Mouse (Mus musculus): ENCODE measurements around the gene Zfp740. TPM values are rescaled to one million over a fixed set of nuclear protein-coding genes. Genes with fewer than 3 reads are reported as not detected.
"Not testable (repeated sequence)": the region's sequence is repeated elsewhere in the genome, so short reads cannot be mapped to it uniquely, and the experiment has no call there.

The Zfp740 gene
- 26.8 and 30.2 TPM in 2 replicates for polyA plus RNA-seq (2012; rRNA removed)

DNA sequence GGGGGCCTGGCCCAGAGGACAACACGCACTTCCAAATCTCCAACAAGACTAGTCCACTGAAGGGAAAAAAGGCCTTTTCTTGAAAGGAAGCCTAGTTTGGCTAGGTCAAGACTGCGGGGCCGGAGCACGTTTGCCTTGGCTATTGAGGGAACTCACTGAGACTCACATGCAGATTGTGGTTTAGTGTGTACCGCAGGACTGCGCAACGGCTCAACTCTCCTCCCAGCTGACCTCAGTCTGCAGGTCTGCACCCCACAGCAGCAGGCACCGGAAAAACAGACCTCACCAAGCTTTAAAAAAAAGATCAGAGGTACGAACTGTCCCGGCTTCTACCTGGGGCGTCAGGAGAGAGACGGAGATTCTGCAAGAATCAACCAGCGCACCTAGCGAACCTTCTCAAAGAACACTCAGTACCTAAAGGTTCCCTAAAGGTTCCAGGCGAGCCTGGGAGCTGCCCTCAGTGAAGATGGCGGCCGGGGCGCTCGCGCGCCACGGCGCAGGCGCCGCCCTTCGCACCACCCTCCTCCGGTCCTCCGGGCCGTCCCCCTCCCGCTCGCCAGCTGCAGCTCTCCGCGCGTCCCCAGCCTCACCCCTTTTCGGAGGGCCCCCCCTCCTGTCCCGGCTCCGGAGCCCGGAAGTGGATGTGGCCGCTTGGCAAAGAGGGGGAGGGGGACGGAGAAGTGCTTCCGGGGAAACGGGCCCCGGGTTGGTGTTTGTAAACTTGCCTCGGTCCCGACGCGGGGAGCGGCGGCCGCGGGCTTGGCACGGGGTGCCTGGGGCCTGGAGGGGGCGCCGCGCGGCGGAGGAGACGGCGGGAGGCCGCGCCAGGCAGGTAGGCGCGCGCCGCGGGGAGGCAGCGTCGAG, at the start of gene Zfp740:
TSS of gene Zfp740 (plus strand) at position 279 of the 864 bp plus-strand sequence.
- peak; percentile 88 to 96 for DNase-seq (ENCODE audit: low read depth in 1 of 2, low spot score in 2 of 2)
- Histone ChIP-seq H3K36me3 (ENCODE audit: control insufficient read depth, insufficient read depth, low read length) (peaks cover 12% of the 10 kb centered on the region), H3K4me1 (ENCODE audit: control insufficient read depth, insufficient read depth, insufficient read length) (peaks cover 19% of the 10 kb centered on the region; the same call in 1 of the 2 replicates), H3K27ac (ENCODE audit: insufficient read depth, low read length) (peak within 1 kb of the TSS; percentile 98), H3K4me3 (ENCODE audit: extremely low read depth, insufficient read depth, insufficient read length) (peak within 1 kb of the TSS; percentile 61), H3K27me3 (ENCODE audit: control insufficient read depth, insufficient read depth, low read length) (no peaks in the 10 kb centered on the region)
- WGBS: 1% methylated on average over 64 of the region's 68 CpGs
- TF ChIP-seq POLR2A (IDR thresholded peaks at IDR 0.05; ENCODE audit: low read depth, low read length) (no peak; the same call in 1 of the 2 replicates), CTCF (IDR thresholded peaks at IDR 0.05; ENCODE audit: extremely low read depth, insufficient read depth, insufficient read length, insufficient replicate concordance) (no peak)

DNA sequence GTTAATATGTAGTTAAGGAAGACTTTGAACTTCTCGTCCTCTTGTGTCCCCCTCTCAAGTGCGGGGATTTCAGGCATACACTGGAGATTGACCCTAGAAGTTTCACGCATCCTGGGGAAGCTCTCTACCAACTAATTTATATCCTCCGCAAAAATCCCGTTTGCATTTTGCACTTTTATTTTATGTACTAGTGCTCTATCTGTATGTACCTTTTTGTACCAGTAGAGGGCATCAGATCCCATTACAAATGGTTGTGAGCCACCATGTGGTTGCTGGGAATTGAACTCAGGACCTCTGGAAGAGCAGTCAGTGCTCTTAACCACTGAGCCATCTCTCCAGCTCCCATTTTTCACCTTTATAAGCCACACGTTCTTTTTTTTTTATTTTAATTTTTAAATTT, 48.0 kb upstream of the Zfp740 start:
- DNase-seq (ENCODE audit: low read depth in 1 of 2, low spot score in 2 of 2); H3K4me1 ChIP-seq (ENCODE audit: control insufficient read depth, insufficient read depth, insufficient read length); H3K27ac ChIP-seq (ENCODE audit: insufficient read depth, low read length); H3K36me3 ChIP-seq (ENCODE audit: control insufficient read depth, insufficient read depth, low read length); H3K4me3 ChIP-seq (ENCODE audit: extremely low read depth, insufficient read depth, insufficient read length); H3K27me3 ChIP-seq (ENCODE audit: control insufficient read depth, insufficient read depth, low read length): not testable (repeated sequence)
- 93% methylated on average over 6 of the region's 6 CpGs for WGBS

DNA sequence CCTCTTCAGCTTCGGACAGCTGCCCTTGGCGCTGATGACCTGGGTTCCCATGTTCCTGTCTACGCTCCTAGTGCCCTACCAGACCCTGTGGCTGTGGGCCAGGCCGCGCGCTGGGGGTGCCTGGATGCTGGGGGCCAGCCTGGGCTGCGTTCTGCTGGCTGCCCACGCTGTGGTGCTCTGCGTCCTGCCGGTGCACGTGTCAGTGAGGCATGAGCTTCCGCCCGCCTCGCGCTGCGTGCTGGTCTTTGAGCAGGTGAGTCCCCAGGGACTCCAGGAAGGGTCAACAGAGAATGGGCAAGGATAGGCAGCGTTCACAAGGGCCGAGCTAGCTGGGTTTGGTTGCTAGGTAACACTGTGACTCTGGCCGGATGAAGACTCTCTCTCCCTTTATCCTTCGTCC, 46.2 kb upstream of the Zfp740 start:
- no peak overlapping the region for H3K27ac ChIP-seq (ENCODE audit: insufficient read depth, low read length)
- TF ChIP-seq CTCF (IDR thresholded peaks at IDR 0.05; ENCODE audit: extremely low read depth, insufficient read depth, insufficient read length, insufficient replicate concordance): no peak
- no peak for TF ChIP-seq POLR2A (IDR thresholded peaks at IDR 0.05; ENCODE audit: low read depth, low read length)
- no peak overlapping the region for H3K4me3 ChIP-seq (ENCODE audit: extremely low read depth, insufficient read depth, insufficient read length)
- DNase-seq (ENCODE audit: low read depth in 1 of 2, low spot score in 2 of 2): no peak
- no peaks in the 10 kb centered on the region for H3K4me1 ChIP-seq (ENCODE audit: control insufficient read depth, insufficient read depth, insufficient read length)
- 91% methylated on average over 20 of the region's 20 CpGs for WGBS
- H3K27me3 ChIP-seq (ENCODE audit: control insufficient read depth, insufficient read depth, low read length): no peaks in the 10 kb centered on the region
- no peaks in the 10 kb centered on the region for H3K36me3 ChIP-seq (ENCODE audit: control insufficient read depth, insufficient read depth, low read length)

DNA sequence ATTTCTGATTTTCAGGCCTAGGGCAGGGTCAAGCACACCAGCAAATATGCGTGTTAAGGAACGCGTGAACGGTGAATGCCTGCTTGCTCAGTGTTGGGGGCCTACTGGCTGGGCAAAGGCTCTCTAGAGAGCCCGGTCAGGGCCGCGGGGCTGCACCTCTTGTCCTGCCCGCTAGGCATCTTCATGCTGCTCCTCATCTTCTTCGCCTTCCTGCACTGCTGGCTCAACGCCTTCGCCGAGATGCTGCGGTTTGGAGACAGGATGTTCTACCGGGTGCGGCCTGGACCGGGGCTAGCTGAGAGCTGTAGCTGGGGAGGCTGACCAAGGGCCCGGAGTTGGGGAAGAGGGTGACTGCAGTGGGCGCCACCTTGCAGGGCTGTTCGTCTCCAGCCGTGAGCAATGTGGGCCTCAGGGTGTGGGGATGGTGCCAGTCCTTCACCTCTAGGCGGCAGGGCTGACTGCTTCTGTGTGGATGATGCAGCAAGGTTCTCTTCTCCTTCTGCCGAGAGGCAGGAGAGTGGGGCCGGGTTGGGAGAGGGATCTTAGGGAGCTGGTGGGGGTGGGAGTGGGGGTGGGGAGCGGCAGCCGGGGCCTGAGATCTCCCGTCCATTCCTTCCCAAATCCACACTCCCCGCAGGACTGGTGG, 42.5 kb upstream of the Zfp740 start:
- Histone ChIP-seq H3K27ac (ENCODE audit: insufficient read depth, low read length) (no peak overlapping the region), H3K4me1 (ENCODE audit: control insufficient read depth, insufficient read depth, insufficient read length) (no peaks in the 10 kb centered on the region), H3K4me3 (ENCODE audit: extremely low read depth, insufficient read depth, insufficient read length) (no peak overlapping the region), H3K36me3 (ENCODE audit: control insufficient read depth, insufficient read depth, low read length) (no peaks in the 10 kb centered on the region), H3K27me3 (ENCODE audit: control insufficient read depth, insufficient read depth, low read length) (no peaks in the 10 kb centered on the region)
- no peak for DNase-seq (ENCODE audit: low read depth in 1 of 2, low spot score in 2 of 2)
- TF ChIP-seq POLR2A (IDR thresholded peaks at IDR 0.05; ENCODE audit: low read depth, low read length): no peak
- TF ChIP-seq CTCF (IDR thresholded peaks at IDR 0.05; ENCODE audit: extremely low read depth, insufficient read depth, insufficient read length, insufficient replicate concordance): no peak
- 74% methylated on average over 27 of the region's 27 CpGs for WGBS

DNA sequence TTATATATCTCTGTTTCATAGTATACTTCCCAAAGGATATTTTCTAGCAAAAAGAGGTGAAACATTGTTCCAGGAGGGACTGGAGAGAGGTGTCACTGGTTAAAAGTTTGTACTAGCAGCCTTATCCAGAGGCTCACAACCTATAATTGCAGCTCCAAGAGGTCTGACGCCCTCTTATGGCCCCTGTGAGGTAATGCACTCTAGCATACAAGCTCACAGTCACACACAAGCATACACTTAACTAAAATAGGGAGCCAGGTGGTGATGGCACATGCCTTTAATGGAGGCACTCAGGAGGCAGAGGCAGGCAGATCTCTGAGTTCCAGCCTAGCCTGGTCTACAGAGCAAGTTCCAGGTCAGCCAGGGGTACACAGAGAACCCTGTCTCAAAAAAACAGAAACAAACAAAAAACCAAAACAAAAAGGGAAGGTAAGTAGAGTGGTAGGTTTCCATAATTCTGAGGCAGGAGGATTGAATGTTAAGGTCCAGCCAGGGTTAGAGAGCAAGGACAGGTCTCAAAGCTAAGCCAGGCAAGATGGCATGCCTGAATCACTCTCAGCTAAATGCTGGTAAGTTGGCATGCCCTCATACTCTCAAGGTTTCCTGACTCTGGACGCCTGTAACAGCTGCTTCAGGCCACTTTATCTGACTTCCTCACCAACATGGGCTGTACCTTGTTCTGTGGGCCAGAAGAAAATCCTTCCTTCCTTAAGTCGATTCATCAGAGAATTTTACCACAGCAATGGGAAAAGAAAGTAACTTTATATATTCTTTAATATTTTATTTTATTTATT, 39.0 kb upstream of the Zfp740 start:
- TF ChIP-seq CTCF (IDR thresholded peaks at IDR 0.05; ENCODE audit: extremely low read depth, insufficient read depth, insufficient read length, insufficient replicate concordance) (no peak), POLR2A (IDR thresholded peaks at IDR 0.05; ENCODE audit: low read depth, low read length) (no peak)
- Histone ChIP-seq H3K27ac (ENCODE audit: insufficient read depth, low read length) (no peak overlapping the region), H3K27me3 (ENCODE audit: control insufficient read depth, insufficient read depth, low read length) (no peaks in the 10 kb centered on the region), H3K4me1 (ENCODE audit: control insufficient read depth, insufficient read depth, insufficient read length) (no peaks in the 10 kb centered on the region), H3K4me3 (ENCODE audit: extremely low read depth, insufficient read depth, insufficient read length) (no peak overlapping the region), H3K36me3 (ENCODE audit: control insufficient read depth, insufficient read depth, low read length) (no peaks in the 10 kb centered on the region)
- DNase-seq (ENCODE audit: low read depth in 1 of 2, low spot score in 2 of 2): no peak
- WGBS: 32% methylated on average over 3 of the region's 3 CpGs

DNA sequence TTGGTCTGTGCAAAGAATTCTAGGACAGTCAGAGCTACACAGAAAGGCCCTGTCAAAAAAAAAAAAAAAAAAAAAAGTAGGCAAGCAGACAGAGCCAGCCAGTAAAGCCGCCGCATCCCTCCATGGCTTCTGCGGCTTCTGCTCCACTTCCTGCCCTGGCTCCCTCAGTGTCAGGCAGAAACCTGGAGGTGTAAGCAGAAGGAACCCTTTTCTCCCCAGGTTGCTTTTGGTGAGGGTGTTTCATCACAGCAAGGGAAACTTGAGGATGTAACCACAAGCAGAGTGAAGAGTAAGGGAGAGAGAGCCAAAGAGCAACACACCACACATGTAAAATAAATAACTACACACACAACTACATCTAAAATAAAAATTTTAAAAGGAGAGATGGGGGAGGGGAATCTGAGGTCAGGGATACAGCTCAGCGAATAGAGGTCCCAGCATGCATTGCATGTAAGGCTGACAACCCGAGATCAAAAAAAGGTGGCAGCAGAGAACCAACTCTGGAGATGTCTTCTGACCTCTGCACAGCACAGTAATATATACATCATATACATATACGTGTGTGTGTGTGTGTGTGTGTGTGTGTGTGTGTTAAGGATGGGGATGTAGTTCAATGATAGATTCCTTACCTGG, 37.5 kb upstream of the Zfp740 start:
- TF ChIP-seq POLR2A (IDR thresholded peaks at IDR 0.05; ENCODE audit: low read depth, low read length) (no peak), CTCF (IDR thresholded peaks at IDR 0.05; ENCODE audit: extremely low read depth, insufficient read depth, insufficient read length, insufficient replicate concordance) (no peak)
- no peaks in the 10 kb centered on the region for H3K36me3 ChIP-seq (ENCODE audit: control insufficient read depth, insufficient read depth, low read length)
- no peak overlapping the region for H3K4me3 ChIP-seq (ENCODE audit: extremely low read depth, insufficient read depth, insufficient read length)
- no peak for DNase-seq (ENCODE audit: low read depth in 1 of 2, low spot score in 2 of 2)
- WGBS: 11% methylated on average over 6 of the region's 6 CpGs
- no peak overlapping the region for H3K27ac ChIP-seq (ENCODE audit: insufficient read depth, low read length)
- H3K27me3 ChIP-seq (ENCODE audit: control insufficient read depth, insufficient read depth, low read length): no peaks in the 10 kb centered on the region
- H3K4me1 ChIP-seq (ENCODE audit: control insufficient read depth, insufficient read depth, insufficient read length): no peaks in the 10 kb centered on the region

Data from spleen, adult 2 months (tissue).